Mouse (Mus musculus) heart, postnatal 36 days (tissue): ENCODE measurements at regions not wholly inside any gene's neighbourhood (a gene's known extent, or its start where the extent isn't known, plus 50 kb on each side); places are given as distances from the start of the nearest gene placed in this dataset.

ENCODE experiments used
- DNase-seq, 2 experiments: peaks; one replicate each; pipeline ENCODE4 v3.0.0; 2021 to 2022
- intact Hi-C: fragments of 180-260 bp; cut with DNase I; formaldehyde crosslinking; loops from one replicate; pipeline ENCODE4 v1.15.1; 2025

DNA sequence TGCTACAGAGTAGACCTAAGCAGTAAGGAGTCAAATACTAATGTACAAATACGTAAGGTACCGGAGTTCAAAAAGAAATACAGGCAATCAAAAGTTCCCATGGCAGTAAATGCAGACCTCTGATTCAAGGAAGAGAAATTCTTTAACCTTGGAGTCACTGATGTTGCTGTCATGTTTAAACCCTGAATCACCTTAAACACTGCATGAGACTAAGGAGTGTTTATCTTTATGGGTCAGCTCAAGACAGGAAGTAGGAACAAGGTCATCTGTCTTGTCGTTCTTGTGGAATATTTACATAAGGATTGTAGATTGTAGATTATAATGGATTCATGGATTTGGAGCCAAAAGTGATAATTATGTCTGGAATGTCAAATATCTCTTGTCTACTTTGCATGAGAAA, 1708.7 kb upstream of the Slc10a2 start:
- intact Hi-C loops = no loop called here

DNA sequence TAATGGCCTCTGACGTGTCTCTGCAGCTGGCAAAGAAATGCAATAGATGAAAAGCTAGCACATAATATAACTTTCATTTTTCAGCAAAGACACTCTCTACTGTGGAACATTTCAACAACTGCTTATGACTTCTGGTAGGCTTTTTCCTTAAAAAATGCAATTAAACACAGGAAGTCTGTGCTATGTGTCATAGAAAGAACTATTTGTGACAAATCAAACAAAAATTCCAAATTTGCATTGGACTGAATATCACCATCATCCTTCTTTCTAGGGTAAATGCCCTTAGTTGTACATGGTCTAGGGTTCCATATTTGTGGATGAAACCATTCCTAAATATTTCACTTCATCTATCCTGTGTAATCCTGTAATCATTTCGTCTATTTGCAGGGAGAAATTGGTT, 1702.0 kb upstream of the Slc10a2 start:
- DNase-seq = no peak
- intact Hi-C loops = no loop called here

More for the DNA sequence above, 1708.7 kb upstream of the Slc10a2 start:
- no peak for DNase-seq

GRCm38 (mm10) chr8:6803199-6803598, 1698.0 kb upstream of the Slc10a2 start:
- DNase-seq = no peak
- intact Hi-C loops = no loop called here

DNA sequence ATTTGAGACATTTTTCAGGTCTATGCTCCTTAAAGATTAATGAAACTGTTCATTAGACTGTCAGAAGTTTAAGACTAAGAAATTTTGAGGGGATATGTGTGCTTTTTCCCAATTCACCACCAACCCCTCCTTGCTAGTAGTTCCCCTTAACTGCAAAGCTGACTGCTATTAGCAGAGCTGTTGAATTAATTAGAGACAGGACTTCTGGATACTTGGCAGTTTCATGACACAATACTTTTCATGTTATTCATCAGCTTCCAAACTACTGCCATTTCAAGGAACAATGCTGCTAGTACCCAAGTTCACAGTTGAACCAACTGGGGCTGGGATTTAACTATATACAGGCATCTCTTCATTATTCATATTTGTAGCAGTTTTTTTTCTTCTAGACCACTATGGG, 1695.9 kb upstream of the Slc10a2 start:
- no peak for DNase-seq
- intact Hi-C loops = no loop called here

GRCm38 (mm10) chr8:6789096-6789495, 1683.9 kb upstream of the Slc10a2 start:
- DNase-seq = no peak
- intact Hi-C loops = no loop called here

- intact Hi-C loops = no loop called here
- no peak for DNase-seq
Observed at GRCm38 (mm10) chr8:6780983-6781382, 1675.8 kb upstream of the Slc10a2 start.

DNA sequence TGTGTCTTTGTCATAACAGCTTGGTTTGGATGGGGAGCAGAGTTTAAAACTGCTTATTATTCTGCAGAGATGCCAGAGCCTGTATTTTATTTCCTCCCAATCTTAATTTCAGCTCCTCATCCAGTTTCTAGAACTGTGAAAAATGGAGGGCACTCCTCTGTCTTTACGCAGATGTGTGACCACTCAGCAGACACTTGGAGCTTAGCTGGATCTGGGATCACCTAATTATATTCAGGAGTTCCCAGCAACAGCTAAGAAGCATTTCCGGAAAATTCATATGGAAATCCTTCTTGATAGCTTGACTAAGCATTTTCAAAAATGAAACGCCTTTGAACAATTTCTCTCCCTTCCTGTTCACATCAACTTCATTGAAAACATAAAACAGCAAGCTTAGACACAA, 1670.0 kb upstream of the Slc10a2 start:
- intact Hi-C loops = no loop called here

DNA sequence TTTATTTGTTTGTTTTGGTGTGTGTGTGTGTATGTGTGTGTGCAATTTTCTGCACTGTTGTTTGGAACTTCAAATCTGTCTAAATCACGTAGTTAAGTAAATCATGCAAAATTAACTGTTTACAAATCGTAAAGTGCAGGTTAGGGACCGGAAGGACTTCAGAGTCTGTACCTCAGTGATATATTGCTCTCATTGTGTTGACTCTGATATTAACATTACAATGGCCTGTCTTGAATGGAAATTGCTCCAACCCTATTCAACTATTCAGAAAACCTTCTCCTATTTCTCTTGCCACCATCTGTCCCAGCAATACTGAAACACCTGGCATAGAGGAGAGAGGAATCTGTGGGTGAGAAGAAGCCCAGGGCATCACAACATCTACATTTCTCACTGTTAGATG, 1624.4 kb upstream of the Slc10a2 start:
- DNase-seq = no peak
- intact Hi-C loops = no loop called here

More for the DNA sequence above, 1670.0 kb upstream of the Slc10a2 start:
- no peak for DNase-seq

GRCm38 (mm10) chr8:6708886-6709449, 1603.8 kb upstream of the Slc10a2 start:
- DNase-seq = no peak
- intact Hi-C loops = no loop called here

GRCm38 (mm10) chr8:6688595-6688994, 1583.4 kb upstream of the Slc10a2 start:
- intact Hi-C loops = no loop called here
- DNase-seq = no peak

- no peak for DNase-seq
- intact Hi-C loops = no loop called here
Observed at GRCm38 (mm10) chr8:6658860-6659259, 1553.7 kb upstream of the Slc10a2 start.

- no peak for DNase-seq
- intact Hi-C loops = no loop called here
Observed at GRCm38 (mm10) chr8:6657451-6657990, 1552.4 kb upstream of the Slc10a2 start.

DNA sequence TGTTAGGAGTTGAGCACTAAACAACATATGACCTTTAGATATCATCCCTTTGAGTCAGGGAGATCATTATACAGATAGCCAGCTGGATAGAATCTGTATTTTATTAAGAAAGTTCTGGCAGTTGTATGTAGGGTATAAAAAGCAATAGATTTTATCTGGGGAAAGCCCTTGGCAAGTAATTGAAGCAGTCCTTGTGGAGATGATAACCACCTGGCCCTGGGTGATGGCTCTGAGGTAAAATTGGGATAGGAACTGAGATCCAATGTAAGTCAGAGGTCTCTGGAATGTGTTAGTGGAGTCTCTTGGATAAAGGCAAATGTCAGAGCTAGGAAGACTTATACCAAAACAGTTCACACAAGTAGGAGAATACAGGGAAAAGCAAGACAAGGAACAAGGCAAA, 1547.0 kb upstream of the Slc10a2 start:
- DNase-seq = no peak
- intact Hi-C loops = no loop called here

DNA sequence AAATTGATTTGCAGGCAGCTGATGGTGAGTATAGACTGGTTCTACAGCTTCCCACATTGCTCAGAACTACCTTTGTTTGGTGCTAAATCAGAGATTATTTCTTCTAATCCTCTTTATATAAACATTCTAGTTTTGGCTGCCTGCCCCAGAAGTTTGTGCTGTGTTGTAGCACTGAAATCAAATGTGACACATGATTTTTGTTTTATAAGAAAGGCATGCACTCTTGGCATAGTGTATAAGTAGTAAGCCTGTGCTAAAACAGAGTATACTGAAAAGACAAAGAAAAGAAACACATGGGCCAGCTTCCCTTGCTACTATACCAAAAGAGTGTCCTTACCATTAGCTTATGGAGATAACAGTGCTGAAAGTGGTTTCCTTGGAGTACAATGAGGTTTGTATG, 1542.9 kb upstream of the Slc10a2 start:
- intact Hi-C loops = no loop called here
- no peak for DNase-seq

DNA sequence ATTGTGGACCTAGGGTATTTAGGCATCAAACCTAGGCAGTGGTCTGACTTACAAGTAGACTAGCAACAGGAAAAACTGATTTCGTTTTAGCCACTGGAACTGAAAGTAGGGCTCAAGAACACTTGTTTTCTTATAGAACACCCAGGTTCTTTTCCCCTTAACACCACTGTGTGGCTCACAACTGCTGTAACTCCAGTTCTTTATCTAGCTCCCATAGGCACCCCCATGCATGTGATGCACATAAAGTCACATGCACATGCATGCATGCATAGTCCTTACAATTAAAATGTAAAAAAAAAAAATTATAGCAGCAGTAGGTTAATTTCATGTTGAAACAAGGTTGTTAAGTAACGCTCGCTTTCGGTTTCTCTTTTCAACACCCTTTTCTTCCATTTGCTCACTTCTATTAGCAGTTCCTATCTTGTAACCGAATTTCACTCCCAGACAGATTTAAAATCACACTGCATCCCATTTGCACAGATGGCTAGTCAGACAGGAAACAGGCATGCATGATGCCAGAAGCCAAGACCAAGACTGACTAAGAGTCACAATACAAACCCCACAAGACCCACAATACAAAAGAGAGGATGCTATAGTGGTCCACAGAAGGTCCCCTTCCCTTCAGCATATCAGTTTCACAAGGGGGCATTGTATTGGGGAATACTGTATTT, 1540.3 kb upstream of the Slc10a2 start:
- intact Hi-C loops = no loop called here
- DNase-seq = no peak

GRCm38 (mm10) chr8:6644396-6644795, 1539.2 kb upstream of the Slc10a2 start:
- intact Hi-C loops = no loop called here
- no peak for DNase-seq

DNA sequence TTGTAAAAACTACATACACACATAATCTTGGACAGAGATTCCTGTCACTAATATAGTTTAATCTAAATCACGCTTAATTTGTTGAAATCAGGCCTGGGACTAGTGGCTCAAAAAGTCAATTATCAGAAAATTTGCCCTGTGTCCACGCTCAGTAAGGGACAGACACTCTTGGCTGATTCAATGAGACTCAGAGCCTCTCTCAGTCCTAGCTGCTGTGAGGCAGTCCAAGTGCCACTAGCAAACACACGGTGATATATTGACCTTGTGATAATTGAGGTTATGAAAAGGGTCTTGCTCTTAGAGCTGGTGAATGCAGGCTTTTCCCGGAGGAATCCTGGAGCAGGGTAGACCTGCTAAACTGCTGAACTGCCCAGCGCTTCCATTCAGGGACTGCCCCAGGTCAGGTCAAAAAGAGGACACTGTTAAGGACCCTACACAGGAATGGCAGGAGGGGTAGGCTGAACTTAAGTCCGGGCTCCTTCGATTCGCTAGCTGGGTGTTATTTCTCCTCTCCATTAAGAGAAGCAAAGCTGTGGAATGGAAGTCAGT, 1521.9 kb upstream of the Slc10a2 start:
- no peak for DNase-seq
- intact Hi-C loops = no loop called here

- intact Hi-C loops = no loop called here
- no peak for DNase-seq
Observed at GRCm38 (mm10) chr8:6608891-6609290, 1503.7 kb upstream of the Slc10a2 start.

DNA sequence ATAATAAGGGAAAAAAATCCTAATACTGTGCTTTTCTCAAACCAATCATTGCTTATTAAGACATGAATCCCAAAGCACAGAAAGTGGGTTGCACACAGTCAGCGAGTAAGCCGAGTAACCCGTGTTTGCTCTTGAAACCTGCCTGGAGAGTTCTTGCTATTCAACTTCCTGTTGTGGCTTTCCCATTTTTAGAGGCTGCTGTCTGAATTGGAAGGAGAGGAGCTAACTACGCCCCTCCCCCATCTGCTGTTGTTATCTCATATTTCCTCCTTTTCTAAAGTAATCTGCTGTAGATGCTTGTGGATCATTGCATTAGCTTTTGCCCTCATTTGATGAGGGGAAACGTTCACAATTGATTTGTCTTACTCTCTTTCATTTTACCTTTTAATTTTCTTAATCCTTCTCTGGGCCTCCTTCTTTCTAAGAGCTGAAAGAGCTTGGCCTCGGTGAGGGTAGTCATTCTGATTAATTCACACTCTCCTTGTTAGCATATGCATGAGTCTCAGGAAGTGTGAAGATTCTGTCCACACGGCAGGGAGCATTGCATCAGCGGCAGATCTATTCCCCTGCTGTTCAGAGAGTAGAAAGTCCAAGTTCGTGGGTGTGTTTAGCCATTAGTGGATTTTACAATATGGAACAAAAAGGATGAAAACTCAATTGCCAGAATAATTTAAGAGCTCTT, 1501.8 kb upstream of the Slc10a2 start:
- DNase-seq = no peak
- intact Hi-C loops = no loop called here

GRCm38 (mm10) chr8:6604232-6604804, 1499.2 kb upstream of the Slc10a2 start:
- no peak for DNase-seq
- intact Hi-C loops = no loop called here

DNA sequence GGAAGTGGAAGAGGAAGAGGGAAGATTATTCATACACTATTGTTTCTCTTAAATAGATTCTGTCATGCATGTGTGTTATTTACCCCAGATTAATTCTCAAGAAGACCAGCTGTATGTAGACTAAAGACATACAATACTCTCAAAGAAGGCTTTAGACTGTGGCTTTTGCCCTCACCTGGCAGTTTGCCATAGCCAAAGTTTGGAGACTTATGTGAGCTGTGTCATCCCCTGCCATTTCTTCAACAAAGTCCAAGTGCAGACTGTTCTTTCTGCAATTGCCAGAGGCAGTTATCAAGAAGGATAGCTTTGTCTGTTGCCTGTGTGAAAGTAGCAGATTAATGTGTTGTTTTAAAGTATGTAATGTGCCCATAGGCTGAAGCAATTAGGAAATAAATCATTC, 1485.0 kb upstream of the Slc10a2 start:
- no peak for DNase-seq
- intact Hi-C loops = no loop called here
